Mouse (Mus musculus): ENCODE results near the gene Plvap.

Gene Plvap

DNA sequence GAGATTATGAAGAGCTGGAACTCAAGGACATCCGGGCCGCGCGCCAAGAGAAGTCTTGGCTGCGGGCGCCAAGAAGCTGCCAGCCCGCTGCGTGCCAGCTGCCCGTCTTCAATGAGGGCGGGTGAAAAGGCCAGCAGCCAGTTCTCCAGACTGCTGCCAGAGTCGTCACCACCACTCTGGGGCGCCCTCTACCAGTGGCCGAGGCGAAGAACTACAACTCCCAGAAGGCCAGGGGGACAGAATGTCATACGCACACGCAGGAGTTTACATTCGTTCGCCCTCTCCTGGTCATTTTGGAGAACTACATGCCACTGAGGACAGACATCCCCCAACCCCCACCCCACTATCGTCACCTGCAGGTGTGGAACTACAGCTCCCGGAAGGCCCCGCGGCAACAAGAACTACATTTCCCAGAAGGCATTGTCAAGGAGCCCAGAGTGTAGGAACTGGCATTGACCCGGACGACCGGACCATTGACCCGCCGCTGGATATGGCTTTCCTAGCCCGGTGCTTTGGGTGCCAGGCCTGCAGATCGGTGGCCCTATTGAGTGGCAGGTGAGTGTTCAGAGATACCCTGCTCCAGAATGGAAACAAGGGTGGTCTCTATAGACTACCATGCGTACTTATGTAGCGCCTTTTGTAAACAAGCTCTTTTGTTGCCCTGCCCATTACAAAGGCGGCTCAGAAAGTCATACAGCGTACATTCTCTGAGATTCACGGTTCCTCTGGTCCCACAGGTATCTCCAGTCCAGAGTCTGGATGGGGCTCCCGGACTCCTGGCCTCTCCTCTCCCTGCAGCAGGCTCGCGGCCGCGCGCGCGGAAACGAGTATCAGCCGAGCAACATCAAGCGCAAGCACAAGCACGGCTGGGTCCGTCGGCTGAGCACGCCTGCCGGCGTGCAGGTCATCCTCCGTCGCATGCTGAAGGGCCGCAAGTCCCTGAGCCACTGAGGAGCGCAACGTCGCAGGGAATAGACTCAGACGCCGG is 46.7 kb downstream of the Plvap start, which contains the start of gene Mrpl34:
Gene Mrpl34 (plus strand): TSS at position 447 of the 988 bp plus-strand sequence.
- DNase-seq: peak; percentile 99

DNA sequence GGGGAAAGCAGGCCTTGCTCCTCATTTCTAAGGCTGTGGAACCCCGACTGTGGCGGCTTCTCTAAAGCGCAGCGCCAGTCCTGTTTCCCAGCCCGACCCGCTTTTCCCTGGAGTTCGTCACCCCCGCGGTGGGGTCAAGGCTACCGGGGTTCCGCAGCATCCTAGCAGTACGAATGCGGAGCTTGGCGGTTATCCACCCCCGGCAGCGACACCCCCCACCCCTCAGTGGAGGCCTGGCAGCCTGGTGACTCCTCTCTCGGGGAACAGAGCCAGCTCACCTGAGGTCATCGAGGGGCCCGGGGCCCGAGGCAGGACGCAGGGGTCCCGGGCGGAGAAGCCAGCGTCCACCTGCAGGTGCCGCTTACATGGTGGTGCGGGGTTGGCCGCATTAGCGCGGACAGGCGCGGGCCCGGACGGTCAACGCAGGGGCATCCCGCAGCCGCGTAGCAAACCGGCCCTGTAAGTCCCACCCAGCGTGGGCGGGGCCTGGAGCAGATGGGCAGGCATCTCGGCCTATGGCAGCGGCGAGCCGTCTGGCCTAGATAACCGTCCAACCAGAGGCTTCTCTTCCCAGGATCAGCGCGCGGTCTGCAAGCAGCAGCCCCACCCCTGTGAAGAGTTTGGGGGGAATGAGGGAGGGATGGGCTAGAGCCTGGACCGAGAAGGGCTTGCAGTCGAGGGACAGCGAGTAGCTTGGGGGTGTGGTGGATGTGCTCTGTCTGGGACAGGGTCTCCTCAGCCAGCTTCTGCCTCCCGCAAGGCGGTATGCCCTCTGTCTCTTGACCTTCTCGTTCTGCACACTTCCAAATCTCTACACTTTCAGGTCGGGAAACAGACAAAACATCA is 48.1 kb downstream of the Plvap start, which contains the start of gene Abhd8:
Gene Abhd8 (minus strand): TSS at position 468 of the 846 bp plus-strand sequence.
- DNase-seq: peak; percentile 98

GRCm38 (mm10) chr8:71462786-71463185 is 48.8 kb downstream of the Plvap start:
- DNase-seq: peak in 1 of 2 experiments; percentile 69

DNA sequence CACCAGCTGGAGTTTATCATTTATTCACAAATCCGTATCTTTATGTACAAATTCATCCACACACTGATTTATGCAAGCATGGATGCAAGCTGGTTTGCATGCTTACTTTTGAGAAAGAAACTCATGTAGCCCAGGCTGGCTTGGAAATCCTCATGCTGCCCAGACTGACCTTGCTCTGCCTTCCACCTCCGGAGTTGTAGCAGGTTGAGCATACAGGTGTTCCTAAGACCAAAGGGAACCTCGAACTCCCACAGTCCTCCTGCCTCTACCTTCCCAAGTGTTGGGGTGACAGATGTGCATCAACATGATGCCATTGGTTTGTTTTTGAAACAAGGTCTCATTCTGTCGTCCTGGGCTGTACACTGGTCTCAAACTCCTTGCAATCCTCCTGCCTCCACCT is 49.4 kb downstream of the Plvap start:
- DNase-seq: no peak

DNA sequence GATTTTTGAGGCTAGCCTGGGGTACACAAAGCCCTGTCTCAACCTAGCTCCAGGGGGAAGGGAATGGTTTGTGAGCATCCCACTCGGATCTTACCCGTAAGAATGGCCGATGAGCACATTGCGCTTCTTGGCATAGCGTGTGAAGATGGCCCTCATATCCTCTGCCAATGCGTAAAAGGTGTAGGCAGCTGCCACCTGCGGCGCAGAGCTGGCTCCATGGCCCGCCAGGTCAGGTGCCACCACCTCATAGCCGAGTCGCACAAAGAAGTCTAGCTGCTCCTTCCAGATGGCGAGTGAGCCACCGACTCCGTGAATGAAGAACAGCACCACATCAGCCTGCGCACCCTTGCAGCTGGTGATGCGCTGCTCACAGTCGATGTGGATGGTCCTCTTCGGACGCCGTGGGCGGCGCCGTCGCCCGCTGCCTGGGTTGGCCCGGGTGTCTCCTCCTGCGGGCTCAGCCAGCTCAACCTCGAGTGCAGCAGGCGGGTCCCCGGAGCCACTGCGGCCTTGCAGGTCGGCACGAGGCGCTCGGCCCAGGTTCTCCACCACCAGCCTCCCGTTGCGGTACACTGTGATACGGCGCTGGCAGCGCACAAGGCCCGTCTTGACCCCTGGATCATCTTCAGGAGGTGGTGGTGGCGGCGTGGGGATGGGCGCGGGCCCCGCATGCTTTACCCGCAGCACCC is 50.3 kb downstream of the Plvap start:
- DNase-seq: peak in 1 of 2 experiments; percentile 46

DNA sequence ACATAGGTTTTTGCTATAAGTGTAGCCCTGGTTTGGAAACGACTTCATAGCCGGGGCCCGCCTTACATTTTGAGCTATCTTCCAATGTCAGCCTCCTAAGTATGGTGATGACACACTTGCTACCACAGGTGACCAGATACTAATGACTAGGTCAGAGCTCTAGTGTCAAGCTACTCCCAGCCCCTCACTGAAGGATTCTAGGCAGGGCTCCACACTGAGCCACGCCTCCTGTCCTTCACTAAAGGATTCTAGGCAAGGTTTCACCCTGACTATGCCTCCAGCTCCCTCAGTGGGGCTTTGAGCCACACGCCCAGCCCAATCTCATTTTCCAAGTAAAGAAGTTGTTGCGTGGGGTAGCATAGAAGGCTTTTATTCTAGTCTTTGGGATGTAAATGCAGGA is 50.8 kb downstream of the Plvap start:
- no peak for DNase-seq

DNA sequence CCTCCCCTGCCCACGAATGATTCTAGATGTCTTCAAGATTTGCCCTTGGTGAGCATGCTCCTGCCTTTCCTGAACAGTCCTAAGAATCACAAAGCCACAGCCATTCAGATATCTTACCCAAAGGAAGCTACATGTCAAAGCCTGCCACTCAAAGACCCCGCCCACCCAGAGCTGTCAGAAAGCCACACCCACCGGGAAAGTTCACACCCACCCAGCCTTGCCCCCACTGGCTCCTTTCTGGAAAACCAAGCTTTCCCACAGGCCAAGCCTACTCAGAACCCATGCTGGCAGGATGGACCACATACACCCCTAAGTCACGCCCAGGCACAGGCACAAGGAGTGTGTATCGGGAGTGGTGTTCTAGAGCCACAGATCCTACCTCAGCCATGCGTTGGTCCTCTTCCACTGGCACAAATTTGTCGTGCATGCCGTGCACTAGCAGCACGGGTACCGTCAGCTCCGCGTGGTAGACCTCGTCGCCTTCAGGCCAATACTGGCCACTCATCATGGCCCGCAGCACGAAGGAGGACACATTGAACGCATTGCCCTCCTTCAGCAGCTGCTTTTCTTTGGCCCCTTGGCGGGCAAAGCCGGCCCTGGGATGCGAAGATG is 53.8 kb downstream of the Plvap start:
- DNase-seq: no peak

GRCm38 (mm10) chr8:71456906-71457305 is 54.6 kb downstream of the Plvap start:
- no peak for DNase-seq

GRCm38 (mm10) chr8:71454668-71455067 is 56.9 kb downstream of the Plvap start:
- no peak for DNase-seq

GRCm38 (mm10) chr8:71452669-71453068 is 58.9 kb downstream of the Plvap start:
- DNase-seq: no peak

DNA sequence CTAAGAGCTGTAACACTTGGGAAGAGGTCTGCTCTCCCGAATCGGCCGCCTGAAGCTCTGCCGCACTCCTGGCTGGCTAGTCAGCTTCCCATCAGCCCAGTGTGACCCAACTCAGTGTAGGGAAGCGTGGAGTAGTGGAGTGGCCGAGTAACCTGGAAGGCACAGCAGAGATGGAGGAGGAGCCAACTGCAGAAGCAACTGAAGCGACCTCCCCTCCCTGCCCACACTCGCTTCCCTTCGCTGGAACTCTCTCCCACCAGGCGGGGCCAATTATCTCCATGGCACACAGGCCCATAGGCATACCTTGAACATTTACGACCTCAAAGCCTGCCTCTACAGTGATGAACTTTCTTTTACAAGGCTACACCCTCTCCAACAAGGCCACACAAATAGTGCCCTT is 59.8 kb downstream of the Plvap start:
- no peak for DNase-seq

GRCm38 (mm10) chr8:71451337-71451736 is 60.2 kb downstream of the Plvap start:
- no peak for DNase-seq
